Mouse (Mus musculus) heart, adult 11 months (tissue): ENCODE results near the gene Hist1h2bm.
"Not testable (repeated sequence)": the region's sequence is repeated elsewhere in the genome, so short reads cannot be mapped to it uniquely, and the experiment has no call there.

Experiments used
- DNase-seq: peaks from one replicate; pipeline ENCODE4 v3.0.0; 2022

Hist1h2bm gene

DNA sequence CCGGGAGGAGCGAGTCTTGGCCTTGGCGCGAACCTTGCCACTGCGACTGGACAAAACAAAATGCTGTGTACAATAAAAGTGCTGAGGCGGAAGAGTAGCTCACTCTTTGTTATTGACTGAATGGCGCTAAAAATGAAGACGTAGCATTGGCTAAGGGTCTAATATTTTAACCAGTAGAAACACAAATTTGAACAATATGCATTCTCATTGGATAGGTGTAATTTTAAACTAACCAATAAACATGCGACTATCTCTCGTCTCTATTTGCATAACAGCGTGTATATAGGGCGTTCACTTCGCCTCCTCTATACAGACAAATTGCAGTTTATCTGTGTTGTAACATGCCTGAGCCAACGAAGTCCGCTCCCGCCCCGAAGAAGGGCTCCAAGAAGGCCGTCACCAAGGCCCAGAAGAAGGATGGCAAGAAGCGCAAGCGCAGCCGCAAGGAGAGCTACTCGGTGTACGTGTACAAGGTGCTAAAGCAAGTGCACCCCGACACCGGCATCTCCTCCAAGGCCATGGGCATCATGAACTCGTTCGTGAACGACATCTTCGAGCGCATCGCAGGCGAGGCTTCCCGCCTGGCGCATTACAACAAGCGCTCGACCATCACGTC lies at the start of gene Hist1h2bm:
Hist1h2bm (plus strand) TSS at position 288 of the 616 bp plus-strand sequence.
- peak; percentile 97 for DNase-seq

DNA sequence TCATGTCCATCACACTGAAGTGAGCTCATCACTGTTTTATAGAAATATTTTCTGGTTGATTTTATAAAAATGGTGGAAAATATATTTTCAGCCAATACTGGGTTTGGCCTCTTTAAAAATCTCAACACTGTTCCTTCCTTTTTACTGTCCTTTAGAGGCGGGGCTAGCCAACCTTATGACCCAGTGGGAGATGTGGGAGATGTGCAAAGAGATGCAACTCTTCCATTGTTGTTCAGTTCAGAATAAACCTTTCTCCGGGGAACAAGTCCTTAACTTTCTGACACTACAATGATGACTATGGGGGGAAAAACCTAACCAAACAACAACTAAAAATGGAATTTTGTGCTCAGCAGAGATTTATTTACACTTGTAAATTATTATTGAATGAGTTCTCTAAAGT lies 44.5 kb upstream of the Hist1h2bm start, which contains the start of gene Olfr1360:
Olfr1360 (minus strand) TSS at position 101 of the 400 bp plus-strand sequence.
- DNase-seq, result no peak

DNA sequence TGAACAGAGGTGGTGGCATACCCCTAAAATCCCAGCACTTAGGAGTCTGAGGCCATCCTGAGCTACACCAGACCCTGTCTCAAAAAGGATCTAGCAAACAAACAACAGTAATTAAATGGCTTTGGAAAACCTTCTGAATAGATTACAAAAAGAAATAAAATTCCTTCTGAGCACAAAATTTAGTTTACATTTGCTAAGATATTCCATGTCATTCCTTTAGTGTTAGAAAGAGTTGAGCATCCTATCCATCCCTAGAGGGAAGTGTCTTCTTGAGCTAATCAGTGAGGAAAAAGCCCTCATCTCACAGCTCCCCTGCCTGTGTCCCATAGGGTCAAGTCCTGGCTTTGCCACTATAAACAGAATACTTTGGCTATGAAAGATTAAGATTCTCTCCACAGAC lies 24.0 kb upstream of the Hist1h2bm start, which contains the start of gene Olfr1359:
Olfr1359 (plus strand) TSS at position 301 of the 400 bp plus-strand sequence.
- DNase-seq, result no peak

DNA sequence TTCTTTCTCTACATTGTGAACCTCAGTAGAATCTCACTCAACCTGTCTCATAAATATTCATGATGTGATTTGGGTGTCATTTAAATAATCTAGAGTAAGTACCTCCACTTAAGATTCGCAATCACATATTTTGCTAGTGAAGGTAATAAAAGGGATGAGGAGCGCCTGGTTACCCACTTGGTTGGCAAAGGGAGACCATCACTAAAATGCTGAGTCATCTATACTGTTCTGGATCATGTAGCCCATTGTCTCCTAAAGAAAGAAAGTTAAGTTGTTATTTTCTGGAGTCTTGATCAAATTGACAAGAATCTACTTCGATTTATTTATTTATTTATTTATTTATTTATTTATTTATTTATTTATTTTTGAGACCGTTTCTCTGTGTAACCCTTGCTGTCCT lies 15.2 kb upstream of the Hist1h2bm start:
- DNase-seq, result no peak

GRCm38 (mm10) chr13:21710031-21710711 lies 11.7 kb upstream of the Hist1h2bm start:
- peak; percentile 98 for DNase-seq

GRCm38 (mm10) chr13:21710821-21711525 lies 10.9 kb upstream of the Hist1h2bm start:
- peak; percentile 93 for DNase-seq

GRCm38 (mm10) chr13:21711698-21712097 lies 10.1 kb upstream of the Hist1h2bm start:
- no peak for DNase-seq

DNA sequence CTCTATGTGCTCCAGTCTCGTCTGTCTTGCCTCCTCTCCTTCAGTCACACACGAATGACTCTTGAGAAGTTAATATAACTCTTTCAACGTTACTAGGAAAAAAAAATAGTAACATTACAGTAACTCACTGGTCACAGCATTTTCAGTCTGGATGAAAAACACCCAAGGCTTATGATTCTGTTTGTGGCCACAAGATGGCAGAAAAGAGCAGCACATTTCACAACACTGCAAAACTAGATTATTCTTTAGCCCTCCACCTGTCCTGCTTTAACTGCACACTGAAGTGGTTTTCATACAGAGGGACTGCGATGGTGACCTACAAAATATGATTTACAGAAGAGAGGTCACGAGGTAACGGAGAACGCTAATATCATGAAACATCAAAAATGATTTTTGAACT lies 7.1 kb upstream of the Hist1h2bm start:
- peak; percentile 91 for DNase-seq

DNA sequence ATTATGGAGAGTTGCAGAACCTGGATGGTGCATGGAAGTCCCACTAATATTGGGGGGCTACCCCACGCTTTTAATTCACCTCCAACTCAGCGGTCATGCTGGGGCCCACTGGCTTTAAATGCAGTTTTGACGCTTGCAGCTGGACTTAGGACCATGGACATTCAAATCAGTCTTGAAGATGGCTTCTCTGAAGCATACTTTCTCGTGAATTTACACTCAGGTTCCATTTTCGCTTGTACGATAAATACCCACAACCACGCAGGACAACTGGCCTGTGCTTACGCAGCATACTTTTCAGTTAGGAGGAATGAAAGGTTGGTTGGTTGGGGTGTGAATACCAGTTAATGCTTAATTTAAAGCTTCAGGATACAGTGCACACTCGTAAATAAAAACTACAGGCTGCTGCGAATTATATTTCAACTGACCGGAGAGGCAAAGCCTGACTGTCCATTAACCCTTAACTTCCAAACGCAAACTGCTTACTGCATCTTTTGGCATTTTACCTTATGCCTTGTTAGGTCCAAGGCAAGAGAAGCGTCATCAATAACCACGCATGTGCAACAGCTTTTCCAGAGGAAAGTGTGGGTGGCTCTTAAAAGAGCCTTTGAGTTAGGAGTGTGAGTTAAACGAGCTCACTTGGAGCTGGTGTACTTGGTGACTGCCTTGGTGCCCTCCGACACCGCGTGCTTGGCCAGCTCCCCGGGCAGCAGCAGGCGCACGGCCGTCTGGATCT lies 6.5 kb upstream of the Hist1h2bm start:
- peak; percentile 90 for DNase-seq

DNA sequence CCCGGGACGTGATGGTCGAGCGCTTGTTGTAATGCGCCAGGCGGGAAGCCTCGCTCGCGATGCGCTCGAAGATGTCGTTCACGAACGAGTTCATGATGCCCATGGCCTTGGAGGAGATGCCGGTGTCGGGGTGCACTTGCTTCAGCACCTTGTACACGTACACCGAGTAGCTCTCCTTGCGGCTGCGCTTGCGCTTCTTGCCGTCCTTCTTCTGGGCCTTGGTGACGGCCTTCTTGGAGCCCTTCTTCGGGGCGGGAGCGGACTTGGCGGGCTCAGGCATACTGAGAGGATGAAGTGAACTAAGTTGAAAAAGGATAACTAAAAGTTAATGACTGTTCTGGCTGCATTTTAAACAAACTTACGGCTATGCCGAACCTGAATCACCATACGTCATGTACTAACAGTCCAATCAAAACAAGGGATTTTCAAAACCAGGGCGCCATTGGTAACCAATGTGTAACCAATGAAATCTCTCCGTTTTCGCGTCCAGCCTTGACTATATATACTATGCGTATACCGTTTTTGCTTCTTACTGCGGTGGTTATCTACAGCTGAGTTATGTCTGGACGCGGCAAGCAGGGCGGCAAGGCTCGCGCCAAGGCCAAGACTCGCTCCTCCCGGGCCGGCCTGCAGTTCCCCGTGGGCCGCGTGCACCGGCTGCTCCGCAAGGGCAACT lies 5.8 kb upstream of the Hist1h2bm start, which contains the start of the genes Hist1h2bl and Hist1h2ai:
Hist1h2bl (minus strand) TSS at position 280 of the 676 bp plus-strand sequence.
Hist1h2ai (plus strand) TSS at position 559 of the 676 bp plus-strand sequence.
- DNase-seq, result peak; percentile 99

- peak; percentile 93 for DNase-seq
Measured at GRCm38 (mm10) chr13:21716540-21717391, 5.1 kb upstream of the Hist1h2bm start.

GRCm38 (mm10) chr13:21717397-21718357 lies 4.2 kb upstream of the Hist1h2bm start, which contains the start of gene Hist1h3h:
Hist1h3h (plus strand) TSS chr13:21717659.
- DNase-seq, result peak; percentile 99

DNA sequence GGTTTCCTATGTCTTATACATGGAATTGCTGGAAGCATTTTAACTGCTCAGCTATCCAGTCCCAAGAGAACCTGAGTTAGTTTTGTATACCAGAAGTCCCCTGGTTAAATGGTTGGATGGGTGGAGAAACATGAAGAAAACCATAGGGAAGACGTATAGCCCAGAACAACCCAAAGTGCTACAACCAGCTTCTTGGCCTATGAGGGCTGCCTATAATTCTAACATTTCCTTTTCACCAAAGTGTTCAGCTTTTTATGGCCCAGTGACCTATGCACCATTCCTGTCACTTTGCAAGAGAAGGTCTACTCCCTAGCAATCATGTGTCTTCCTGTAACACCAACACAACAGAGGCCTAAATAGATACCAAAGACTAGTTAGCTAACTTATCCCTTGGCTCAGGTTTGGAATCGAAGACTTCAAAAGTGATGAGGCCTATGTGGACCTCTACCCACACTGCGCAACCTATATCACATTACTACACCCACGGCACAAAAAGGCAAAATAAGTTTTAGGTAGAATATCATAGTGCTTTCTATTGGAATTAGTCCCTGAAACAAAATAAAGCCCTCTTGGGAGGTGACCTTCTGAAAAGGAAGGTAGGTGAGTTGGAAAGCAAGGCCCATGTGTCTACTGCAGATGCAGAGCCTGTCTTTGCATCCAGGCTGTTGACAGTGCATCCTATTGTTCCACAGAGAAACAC lies 3.3 kb upstream of the Hist1h2bm start:
- no peak for DNase-seq

DNA sequence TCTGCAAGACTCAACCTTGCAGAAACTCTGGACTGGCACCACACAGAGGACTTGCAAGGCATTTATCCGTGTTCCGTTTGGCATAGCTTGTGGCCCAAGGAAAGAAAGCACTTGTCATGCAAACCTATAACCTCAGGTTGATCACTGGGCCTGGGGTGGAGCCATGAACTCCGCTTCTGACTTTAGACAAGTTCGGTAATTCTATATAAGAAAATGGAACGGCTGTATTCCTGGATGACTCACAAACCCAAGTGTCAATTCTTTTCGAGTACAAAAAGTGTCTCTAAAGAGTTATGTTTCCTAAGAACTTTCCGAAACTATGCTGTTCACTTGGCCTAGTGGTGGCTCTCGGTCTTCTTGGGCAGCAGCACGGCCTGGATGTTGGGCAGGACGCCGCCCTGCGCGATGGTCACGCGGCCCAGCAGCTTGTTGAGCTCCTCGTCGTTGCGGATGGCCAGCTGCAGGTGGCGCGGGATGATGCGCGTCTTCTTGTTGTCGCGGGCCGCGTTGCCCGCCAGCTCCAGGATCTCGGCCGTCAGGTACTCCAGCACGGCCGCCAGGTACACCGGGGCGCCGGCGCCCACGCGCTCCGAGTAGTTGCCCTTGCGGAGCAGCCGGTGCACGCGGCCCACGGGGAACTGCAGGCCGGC lies 612 bp upstream of the Hist1h2bm start:
- DNase-seq, result not testable (repeated sequence)

DNA sequence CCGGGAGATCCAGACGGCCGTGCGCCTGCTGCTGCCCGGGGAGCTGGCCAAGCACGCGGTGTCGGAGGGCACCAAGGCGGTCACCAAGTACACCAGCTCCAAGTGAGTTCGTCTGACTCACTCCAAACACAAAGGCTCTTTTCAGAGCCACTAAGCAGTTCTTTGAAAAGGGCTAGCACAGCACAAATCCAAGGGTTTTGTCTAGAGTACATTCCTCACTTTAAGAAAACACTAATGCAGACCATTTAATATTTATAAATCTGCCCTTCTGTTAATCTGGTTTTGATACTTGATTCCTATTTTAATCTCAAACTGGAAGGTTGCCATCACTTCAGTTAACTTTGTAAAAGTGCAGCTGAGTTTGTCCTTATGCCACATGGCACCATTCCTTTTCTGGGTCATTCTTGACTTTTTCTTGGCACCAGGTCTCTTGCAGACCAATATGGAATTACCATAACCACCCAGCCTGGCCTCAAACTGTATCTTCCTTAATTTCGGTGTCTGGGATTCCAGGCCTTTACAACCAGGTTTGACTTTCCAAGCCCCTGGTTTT lies 605 bp downstream of the Hist1h2bm start:
- no peak for DNase-seq

GRCm38 (mm10) chr13:21722993-21723836 lies 1.4 kb downstream of the Hist1h2bm start:
- no peak for DNase-seq

DNA sequence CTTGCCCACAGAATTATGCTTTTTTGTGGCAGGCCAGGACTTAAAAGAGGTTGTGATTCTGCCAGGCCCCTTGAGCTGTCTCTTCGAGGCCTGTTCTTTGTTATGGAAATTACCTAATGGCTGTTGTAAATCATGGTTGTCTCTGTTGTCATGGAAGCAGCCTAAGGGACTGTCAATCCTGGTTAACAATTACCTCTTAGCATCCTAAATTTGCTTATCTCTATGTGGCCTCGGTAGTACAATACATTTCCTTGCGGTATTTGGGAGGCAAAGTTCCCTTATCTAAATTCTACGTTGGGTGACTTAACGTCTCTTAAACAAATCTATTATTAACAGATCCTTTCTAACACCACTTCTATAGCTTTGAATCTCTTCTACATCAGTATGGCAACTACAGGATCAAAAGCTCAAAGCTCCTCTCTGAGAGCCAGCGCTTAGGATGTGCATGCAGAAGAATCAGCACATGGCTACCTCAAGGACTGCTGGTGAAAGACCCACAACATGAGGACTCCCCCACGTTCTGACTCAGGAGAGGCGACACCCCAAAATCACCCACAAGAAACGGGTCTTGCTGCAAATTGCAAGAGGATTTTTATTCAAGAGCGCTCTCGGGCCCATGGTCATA lies 6.2 kb downstream of the Hist1h2bm start:
- no peak for DNase-seq
